Mouse (Mus musculus) spleen, postnatal 36 days (tissue): ENCODE results near the gene Dpep1.
A peak's percentile ranks its signal among the peaks of the same experiment; 100 is the strongest.

ENCODE experiments used
- DNase-seq, 2 experiments: peaks; one replicate each; pipeline ENCODE4 v3.0.0; 2022; ENCODE audit warnings: low spot score in 2 of 2, mixed read lengths in 1 of 2

Gene Dpep1

DNA sequence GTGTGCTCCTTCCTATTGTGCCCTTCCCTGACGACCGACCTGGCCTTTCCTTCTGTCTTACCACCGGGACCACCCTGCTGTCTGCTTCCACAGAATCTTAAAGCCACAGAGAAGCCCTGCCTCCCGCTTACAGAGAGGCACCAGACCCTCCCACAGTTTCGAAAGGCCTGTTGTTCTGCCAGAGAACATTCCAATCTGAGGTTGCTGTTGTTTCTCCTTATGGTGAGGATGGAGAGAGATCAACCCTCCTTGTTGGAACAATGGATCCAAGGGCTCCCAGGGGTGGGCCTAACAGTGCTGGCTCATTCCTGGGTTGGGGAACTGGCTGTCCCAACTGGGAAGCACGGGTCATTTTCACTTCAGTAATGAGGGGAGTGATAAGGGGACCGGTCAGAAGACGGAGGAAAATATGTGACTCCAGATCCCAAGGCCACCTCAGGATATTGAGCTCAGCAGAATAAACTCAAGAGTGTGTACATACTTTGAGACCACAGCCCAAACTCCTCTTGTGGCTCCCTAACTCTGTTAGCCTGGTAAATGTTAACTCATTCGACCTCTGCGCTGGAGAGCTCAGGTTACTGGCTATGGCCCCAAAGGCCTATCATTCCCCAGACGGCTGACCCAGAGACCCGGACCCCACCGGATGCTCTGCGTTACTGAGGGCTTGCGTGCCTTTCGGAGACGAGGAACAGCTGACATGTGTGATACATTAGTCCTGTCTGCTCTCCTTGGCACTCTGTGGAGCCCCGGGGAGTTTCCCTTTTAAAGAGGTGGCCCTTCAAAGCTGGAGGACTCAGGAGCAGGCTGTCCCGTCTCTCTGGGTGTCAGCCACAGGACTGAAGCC is at the start of gene Dpep1:
Gene Dpep1, plus strand, starts transcription at position 677 of the 844 bp plus-strand sequence.
- DNase-seq, result no peak

DNA sequence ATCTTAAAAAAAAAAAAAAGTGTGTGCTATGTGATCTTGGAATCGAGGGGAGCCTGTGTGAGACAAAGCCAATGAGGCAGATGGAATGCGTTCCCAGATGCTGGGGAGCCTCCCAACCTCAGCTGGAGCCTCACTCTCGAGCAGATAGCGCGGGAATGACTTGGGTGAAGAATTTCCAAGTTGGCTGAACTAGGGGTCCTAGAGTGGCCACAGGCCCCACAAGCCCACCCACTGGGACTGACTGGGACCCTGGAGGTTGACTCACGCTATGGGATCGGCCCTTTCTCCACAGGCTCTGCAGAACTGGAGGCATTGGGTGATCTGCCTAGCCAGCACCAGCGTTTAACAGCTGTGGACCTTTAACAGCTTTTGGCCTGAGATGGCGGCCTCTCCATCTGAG is 49.8 kb upstream of the Dpep1 start:
- DNase-seq, result no peak

DNA sequence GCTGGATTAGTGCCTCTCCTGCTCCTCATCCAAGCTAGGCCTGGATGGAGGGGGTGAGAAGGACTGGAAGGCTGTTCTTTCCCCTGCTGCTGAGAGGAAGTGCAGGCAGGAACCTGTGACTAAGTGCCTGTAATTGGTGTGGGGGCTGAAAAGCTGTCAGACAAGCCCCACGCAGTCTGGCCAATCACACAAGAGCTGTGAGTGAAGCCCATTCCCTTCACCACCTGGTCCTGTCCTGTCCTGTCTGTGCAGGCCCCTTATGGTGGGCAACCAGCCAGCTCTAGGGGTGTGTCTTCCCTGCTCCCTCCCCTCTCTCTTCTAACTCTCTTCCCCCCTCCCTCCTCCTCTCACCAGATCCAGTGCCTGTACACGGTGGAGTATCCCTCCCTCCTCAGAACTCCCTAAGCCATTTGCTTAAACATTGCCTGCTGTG is 48.4 kb upstream of the Dpep1 start:
- no peak for DNase-seq

DNA sequence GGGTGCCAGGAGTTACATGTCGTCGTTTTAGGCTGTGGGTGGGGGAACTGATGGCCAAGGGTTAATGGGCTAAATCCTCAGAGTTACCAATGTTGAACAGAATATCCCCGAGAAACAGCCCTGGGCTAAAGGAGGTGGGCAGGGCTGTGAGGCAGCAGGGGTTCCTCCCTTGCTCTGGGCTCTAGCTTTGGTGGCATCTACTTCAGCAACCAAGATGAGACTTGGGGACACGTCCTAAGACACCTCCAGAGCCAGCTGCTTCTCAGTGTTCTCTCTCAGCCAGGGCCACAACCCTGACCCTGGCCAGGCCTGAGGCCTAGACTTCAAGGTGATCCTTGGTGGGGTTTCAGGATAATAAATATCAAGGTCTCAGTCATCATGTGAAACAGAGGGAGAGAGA is 47.3 kb upstream of the Dpep1 start:
- no peak for DNase-seq

GRCm38 (mm10) chr8:123141741-123142462 is 44.1 kb upstream of the Dpep1 start:
- peak in 1 of 2 experiments; percentile 31 for DNase-seq

DNA sequence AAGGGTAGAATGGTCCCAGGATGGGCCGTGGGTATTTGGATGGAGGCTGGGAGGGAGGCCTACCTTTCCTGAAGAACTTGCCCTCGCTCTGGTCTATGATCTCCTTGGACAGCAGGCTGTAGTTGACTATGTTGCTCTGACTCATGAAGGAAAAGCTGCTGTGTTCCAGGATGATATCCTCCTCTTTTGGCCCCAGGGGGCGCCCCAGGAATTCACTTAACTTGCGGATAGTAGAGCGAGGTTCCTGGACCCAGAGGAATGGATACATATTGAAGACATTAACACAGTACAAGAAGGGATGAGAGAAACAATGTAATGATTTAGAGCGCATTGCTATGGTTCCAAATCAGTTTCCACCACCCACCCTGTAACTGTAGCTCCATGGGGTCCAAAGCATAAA is 40.8 kb upstream of the Dpep1 start:
- no peak for DNase-seq

- no peak for DNase-seq
Observed at GRCm38 (mm10) chr8:123146390-123146789, 39.7 kb upstream of the Dpep1 start.

DNA sequence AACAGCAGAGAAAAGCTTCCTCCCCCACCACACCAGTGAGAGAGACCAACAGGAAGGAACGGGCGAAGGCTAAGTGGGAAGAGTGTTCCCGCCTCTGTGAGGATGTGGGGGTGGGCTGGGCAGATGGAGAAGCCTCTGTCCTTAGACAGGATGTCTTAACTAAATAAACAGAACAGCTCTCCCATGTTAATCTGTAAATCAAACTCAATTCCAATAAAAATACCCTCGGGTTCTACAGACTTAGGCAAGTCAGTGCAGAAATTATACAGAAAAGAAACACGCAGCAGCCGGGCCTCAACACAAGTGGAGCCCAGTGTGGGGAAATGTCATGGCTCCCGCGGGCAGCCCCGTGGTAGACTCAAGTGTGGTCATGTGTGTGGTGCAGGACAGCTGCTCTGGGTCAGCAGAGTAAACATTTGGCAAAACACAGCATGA is 35.3 kb upstream of the Dpep1 start:
- DNase-seq, result no peak

DNA sequence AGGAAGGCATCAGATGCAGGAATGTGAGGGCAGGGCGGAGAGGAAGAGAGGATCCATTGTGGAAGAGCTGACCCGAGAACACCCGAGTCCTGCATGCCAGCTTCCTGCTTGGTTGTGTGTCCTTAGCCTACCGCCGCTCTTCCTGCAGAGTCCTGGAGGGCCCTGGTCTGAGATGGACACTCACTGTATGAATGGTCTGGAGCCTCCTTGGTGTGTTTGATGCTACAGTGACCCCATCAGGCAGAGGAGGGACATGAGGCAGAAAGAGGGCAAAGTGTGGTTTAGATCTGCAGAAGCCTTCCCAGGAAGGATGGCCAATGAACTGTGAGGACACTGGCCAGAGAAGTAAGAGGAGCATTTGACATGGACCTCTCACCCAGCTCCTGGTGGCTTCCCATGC is 30.9 kb upstream of the Dpep1 start:
- DNase-seq, result no peak

GRCm38 (mm10) chr8:123156070-123156773 is 29.8 kb upstream of the Dpep1 start:
- peak; percentile 23 to 43 for DNase-seq

DNA sequence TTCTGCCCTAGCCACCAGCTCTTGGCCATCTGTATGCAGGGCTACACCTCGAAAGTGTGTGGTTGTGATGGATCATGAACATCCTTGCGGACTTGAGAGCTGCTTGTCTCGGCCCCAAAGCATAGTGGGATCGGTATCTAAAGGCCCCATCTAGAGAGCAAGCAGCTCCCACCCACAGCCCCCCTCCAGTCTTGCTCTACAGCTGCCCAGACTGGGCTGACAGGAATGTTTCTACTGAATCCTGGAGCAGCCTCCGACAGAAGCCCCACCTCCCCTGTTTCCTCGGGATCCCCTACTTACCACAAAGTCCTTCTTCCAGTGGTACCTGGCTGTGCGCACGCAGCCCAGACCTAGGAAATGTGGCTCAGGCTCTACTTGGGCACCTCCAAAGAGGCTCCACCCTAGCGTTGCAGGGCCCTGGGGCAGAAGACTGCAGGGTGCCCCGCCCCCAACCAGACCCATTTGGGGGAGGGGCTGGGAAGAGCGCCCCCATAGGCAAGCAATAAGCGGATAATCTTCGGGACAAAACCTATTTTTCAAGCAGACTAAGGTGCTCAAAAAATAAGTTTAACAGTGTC is 28.1 kb upstream of the Dpep1 start, which contains the start of gene Sult5a1:
Gene Sult5a1, minus strand, starts transcription at position 428 of the 578 bp plus-strand sequence.
- no peak for DNase-seq

DNA sequence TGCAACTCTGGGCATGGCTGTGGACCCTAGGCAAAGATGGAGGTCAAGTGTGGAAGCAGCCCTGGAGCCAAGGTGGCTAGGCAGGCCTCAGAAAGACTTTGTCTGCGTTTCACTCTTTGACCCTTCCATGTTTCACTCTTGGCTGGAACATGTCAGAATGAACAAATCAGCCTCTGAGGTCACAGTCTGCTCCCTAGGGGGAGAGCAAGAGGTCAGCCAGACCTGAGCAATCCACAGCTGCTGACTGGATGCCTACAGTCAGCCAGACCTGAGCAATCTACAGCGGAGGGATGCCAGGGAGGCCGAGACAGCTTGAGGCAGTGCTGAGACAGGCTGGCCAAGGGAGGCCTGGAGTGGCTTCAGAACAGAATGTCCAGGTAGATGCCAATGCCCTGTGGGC is 4.7 kb upstream of the Dpep1 start:
- no peak for DNase-seq

GRCm38 (mm10) chr8:123188006-123188405 is 2.0 kb downstream of the Dpep1 start:
- no peak for DNase-seq

DNA sequence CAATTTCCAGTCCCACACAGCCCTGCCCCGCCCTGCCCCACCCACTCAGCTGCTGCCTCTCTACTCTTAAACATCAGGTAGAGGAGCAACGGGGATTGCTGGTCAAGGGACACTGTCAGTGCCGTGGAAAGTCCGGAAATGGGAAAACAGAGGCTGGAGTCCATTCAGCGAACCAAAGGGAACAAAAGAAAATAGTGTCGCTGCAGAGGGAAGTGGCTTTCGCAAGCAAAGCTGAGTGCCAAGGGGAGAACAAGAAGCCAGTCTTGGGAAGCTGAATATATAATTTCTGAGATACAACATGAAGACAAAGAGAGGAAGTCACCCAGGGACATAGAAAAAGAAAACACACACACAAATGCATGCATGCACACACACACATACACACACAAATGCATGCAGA is 2.8 kb downstream of the Dpep1 start:
- DNase-seq, result no peak

- peak; percentile 15 to 34 for DNase-seq
Observed at GRCm38 (mm10) chr8:123190678-123191077, 4.6 kb downstream of the Dpep1 start.

- no peak for DNase-seq
Observed at GRCm38 (mm10) chr8:123191908-123192307, 5.9 kb downstream of the Dpep1 start.

- no peak for DNase-seq
Observed at GRCm38 (mm10) chr8:123193771-123194170, 7.7 kb downstream of the Dpep1 start.

GRCm38 (mm10) chr8:123197016-123197415 is 11.0 kb downstream of the Dpep1 start:
- DNase-seq, result peak; percentile 31 to 60

GRCm38 (mm10) chr8:123199864-123200263 is 13.8 kb downstream of the Dpep1 start:
- no peak for DNase-seq

DNA sequence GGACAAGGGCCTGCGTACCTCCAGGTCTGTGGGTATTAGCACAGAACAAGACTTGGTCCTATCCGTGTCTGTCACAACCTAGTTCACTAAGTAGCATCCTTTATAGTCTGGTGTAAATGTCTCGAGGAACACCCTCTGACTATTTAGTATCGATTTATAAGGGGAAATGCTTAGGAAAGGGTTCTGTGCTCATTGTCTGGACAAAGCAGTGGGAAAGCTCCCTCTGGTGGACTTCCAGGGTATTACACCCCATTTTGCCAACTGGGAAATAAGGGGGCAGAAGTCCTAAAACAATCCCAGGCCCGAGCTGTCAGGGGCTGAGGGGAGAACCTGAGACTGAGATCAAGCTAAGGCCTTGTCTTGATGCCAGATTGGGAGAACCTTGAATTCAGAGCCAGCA is 16.2 kb downstream of the Dpep1 start:
- peak; percentile 25 to 37 for DNase-seq

- DNase-seq, result no peak
Observed at GRCm38 (mm10) chr8:123203571-123203970, 17.5 kb downstream of the Dpep1 start.

DNA sequence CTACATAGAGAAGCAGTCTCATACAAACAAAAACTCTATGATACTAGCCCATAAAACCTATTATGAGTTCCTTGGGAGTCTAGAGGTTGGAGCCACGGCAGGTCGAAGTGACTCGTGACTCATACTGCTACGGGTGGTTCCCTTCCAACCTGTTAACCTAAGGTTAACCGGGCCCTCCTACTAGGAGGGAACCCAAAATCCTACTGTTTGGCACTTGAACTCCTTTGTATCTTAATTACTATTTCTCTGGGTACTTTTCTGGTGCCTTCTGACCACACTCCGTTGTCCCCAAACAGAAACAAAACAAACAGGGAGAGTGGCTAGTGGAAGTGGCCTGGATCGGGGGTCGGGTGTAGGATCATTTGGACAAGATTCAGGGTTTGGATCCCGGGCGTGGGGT is 25.8 kb downstream of the Dpep1 start:
- DNase-seq, result no peak
